9 mouse cellular contexts compared by ENCODE assay signal in genomic region chr19:6139701-6140100, GRCm38 (mm10). TPM values are rescaled to one million over a fixed set of nuclear protein-coding genes. Genes with fewer than 3 reads are reported as not detected.
DNase-seq lines count a peak whose midpoint lies in the region; ATAC-seq and TF ChIP-seq lines count a peak whose summit lies in the region.
"Had no signal": no experiment of that assay in that cellular context is flagged by ENCODE, and none has a peak within 500 bp of the region (broad histone marks: within the 10 kb centered on the region; RNA-seq: fewer than 3 reads in every experiment).

No protein-coding gene starts in this region.

- H3K27me3 ChIP-seq in neural tube, embryonic 11.5 days (ENCODE audit: control insufficient read depth, insufficient read depth, low read length): no peaks in the 10 kb centered on the region
- no peaks in the 10 kb centered on the region for H3K27me3 ChIP-seq in limb, embryonic 14.5 days (ENCODE audit: control insufficient read depth, insufficient read depth, low read length)
- no peaks in the 10 kb centered on the region for H3K27me3 ChIP-seq in stomach, embryonic 16.5 days (ENCODE audit: control insufficient read depth, insufficient read depth, low read length)

- DNase-seq in cerebellum, adult 11-12 months: peak; percentile 71
- no peak for DNase-seq in cerebellum, postnatal 4 days (ENCODE audit: low spot score in 2 of 2)
- no peak for DNase-seq in neural tube, embryonic 11.5 days (ENCODE audit: low spot score)
- no peak for DNase-seq in neural tube, embryonic 10.5 days (ENCODE audit: extremely low spot score, low spot score)
- no peak for DNase-seq in limb, embryonic 14.5 days (ENCODE audit: low spot score)
- no peak for DNase-seq in gastrocnemius, postnatal 36 days
- no peak for DNase-seq in testis, postnatal 10 days (ENCODE audit: low spot score)
- DNase-seq: lung, adult 2 months had no signal

- peaks cover 2% of the 10 kb centered on the region for H3K36me3 ChIP-seq in neural tube, embryonic 11.5 days (ENCODE audit: control insufficient read depth, insufficient read depth, low read length)
- peaks cover 20% of the 10 kb centered on the region for H3K36me3 ChIP-seq in limb, embryonic 14.5 days (ENCODE audit: control insufficient read depth, insufficient read depth, low read length)
- peaks cover 8% of the 10 kb centered on the region; the same call in 1 of the 2 replicates for H3K36me3 ChIP-seq in stomach, embryonic 16.5 days (ENCODE audit: control insufficient read depth, insufficient read depth, low read length)

- H3K9me3 ChIP-seq in neural tube, embryonic 11.5 days (ENCODE audit: control insufficient read depth, low read length): no peaks in the 10 kb centered on the region
- no peaks in the 10 kb centered on the region; the same call in 1 of the 2 replicates for H3K9me3 ChIP-seq in limb, embryonic 14.5 days (ENCODE audit: control insufficient read depth, low read length)
- 0 out of 2 replicates have a peak, but pooled peaks cover 4% of the 10 kb centered on the region for H3K9me3 ChIP-seq in stomach, embryonic 16.5 days (replicated peaks; ENCODE audit: control insufficient read depth, low read length)

- H3K4me1 ChIP-seq in neural tube, embryonic 11.5 days (ENCODE audit: control insufficient read depth, insufficient read depth, low read length): no peaks in the 10 kb centered on the region
- peaks cover 9% of the 10 kb centered on the region for H3K4me1 ChIP-seq in limb, embryonic 14.5 days (ENCODE audit: control insufficient read depth, insufficient read depth, low read length)
- peaks cover 12% of the 10 kb centered on the region for H3K4me1 ChIP-seq in stomach, embryonic 16.5 days (ENCODE audit: control insufficient read depth, insufficient read depth, low read length)

- no peak overlapping the region for H3K9ac ChIP-seq in neural tube, embryonic 11.5 days (ENCODE audit: low read length)
- H3K9ac ChIP-seq in limb, embryonic 14.5 days (ENCODE audit: low read depth, low read length, severe bottlenecking): peak overlapping the region; percentile 87
- H3K9ac ChIP-seq in stomach, embryonic 16.5 days (ENCODE audit: low read length): peak overlapping the region; percentile 86; the same call in 1 of the 2 replicates

- WGBS in neural tube, embryonic 11.5 days: 94% methylated on average over 6 of the region's 6 CpGs
- WGBS in limb, embryonic 14.5 days: 91% methylated on average over 6 of the region's 6 CpGs
- 90% methylated on average over 6 of the region's 6 CpGs for WGBS in stomach, embryonic 16.5 days

- intact Hi-C loops in gastrocnemius, postnatal 36 days (cut with DNase I): loop anchor here (5.0 kb wide), 2 partner anchors 93 to 168 kb away; partner anchors contain the start of gene Cdc42bpg

- peak overlapping the region; percentile 56; the same call in 1 of the 2 replicates for H3K4me3 ChIP-seq in neural tube, embryonic 11.5 days (ENCODE audit: low read depth, low read length)
- H3K4me3 ChIP-seq in limb, embryonic 14.5 days (replicated peaks; ENCODE audit: low read length): peak overlapping the region; percentile 69
- peak overlapping the region; percentile 71 for H3K4me3 ChIP-seq in stomach, embryonic 16.5 days (replicated peaks; ENCODE audit: low read length)

- no peak for ATAC-seq in neural tube, embryonic 11.5 days (ENCODE audit: insufficient read depth, low FRiP score, low TSS enrichment)
- ATAC-seq in limb, embryonic 14.5 days (ENCODE audit: low FRiP score, low read depth): no peak
- ATAC-seq in stomach, embryonic 16.5 days (ENCODE audit: insufficient read depth, low FRiP score): no peak

- H3K4me2 ChIP-seq in neural tube, embryonic 11.5 days (ENCODE audit: low read depth): peak overlapping the region; percentile 70; the same call in 1 of the 2 replicates
- H3K4me2 ChIP-seq in limb, embryonic 14.5 days (replicated peaks; ENCODE audit: low read depth, low read length, severe bottlenecking): peak overlapping the region; percentile 86
- peak overlapping the region; percentile 70 for H3K4me2 ChIP-seq in stomach, embryonic 16.5 days (ENCODE audit: low read depth, low read length)

- TF ChIP-seq POLR2A in limb, embryonic 14.5 days (IDR thresholded peaks at IDR 0.05; ENCODE audit: borderline replicate concordance, extremely low read depth, insufficient read depth, insufficient read length): no peak

- no peak overlapping the region for H3K27ac ChIP-seq in neural tube, embryonic 11.5 days (ENCODE audit: low read depth, low read length)
- no peak overlapping the region for H3K27ac ChIP-seq in limb, embryonic 14.5 days (replicated peaks; ENCODE audit: low read depth, low read length)
- H3K27ac ChIP-seq in stomach, embryonic 16.5 days (ENCODE audit: low read length): no peak overlapping the region

RNA-seq across cellular contexts. Expression of gene Batf2, which starts 1.1 kb away (rescaled TPM):
- not detected in 2 replicates for polyA plus RNA-seq in neural tube, embryonic 11.5 days (2014; fragmentation: Nextera tagmentation; extraction: Ambion mirVana)
- 0.10 and 0.22 TPM in 2 replicates for polyA plus RNA-seq in limb, embryonic 14.5 days (2012; rRNA removed)
- 0.15 TPM in 1 of 2 replicates, not detected in the other for polyA plus RNA-seq in limb, embryonic 14.5 days (2014; fragmentation: Nextera tagmentation; extraction: Ambion mirVana)
- polyA plus RNA-seq in stomach, embryonic 16.5 days (2015; fragmentation: Nextera tagmentation; extraction: Ambion mirVana): 0.25 and 0.44 TPM in 2 replicates
- under 1 TPM; 0.17 to 0.26 TPM for total RNA-seq in gastrocnemius, postnatal 36 days (2021)

RNA-seq across cellular contexts. Expression of gene Arl2, which starts 1.6 kb away (rescaled TPM):
- 82.6 and 95.1 TPM in 2 replicates for polyA plus RNA-seq in neural tube, embryonic 11.5 days (2014; fragmentation: Nextera tagmentation; extraction: Ambion mirVana)
- polyA plus RNA-seq in limb, embryonic 14.5 days (2012; rRNA removed): 91.9 and 127 TPM in 2 replicates
- polyA plus RNA-seq in limb, embryonic 14.5 days (2014; fragmentation: Nextera tagmentation; extraction: Ambion mirVana): 76.0 and 77.5 TPM in 2 replicates
- polyA plus RNA-seq in stomach, embryonic 16.5 days (2015; fragmentation: Nextera tagmentation; extraction: Ambion mirVana): 96.8 and 106 TPM in 2 replicates
- total RNA-seq in gastrocnemius, postnatal 36 days (2021): 10 to 100 TPM; 51.8 to 62.6 TPM

RNA-seq across cellular contexts. Expression of gene Snx15, which starts 11.6 kb away (rescaled TPM):
- 34.5 and 36.9 TPM in 2 replicates for polyA plus RNA-seq in neural tube, embryonic 11.5 days (2014; fragmentation: Nextera tagmentation; extraction: Ambion mirVana)
- polyA plus RNA-seq in limb, embryonic 14.5 days (2012; rRNA removed): 36.4 and 48.9 TPM in 2 replicates
- 30.2 and 33.9 TPM in 2 replicates for polyA plus RNA-seq in limb, embryonic 14.5 days (2014; fragmentation: Nextera tagmentation; extraction: Ambion mirVana)
- 30.9 and 31.9 TPM in 2 replicates for polyA plus RNA-seq in stomach, embryonic 16.5 days (2015; fragmentation: Nextera tagmentation; extraction: Ambion mirVana)
- total RNA-seq in gastrocnemius, postnatal 36 days (2021): 10 to 100 TPM in 1 of 2 experiments, 1 to 10 TPM in 1; 8.6 to 10.6 TPM

RNA-seq across cellular contexts. Expression of gene Sac3d1, which starts 21.3 kb away (rescaled TPM):
- 62.6 and 66.1 TPM in 2 replicates for polyA plus RNA-seq in neural tube, embryonic 11.5 days (2014; fragmentation: Nextera tagmentation; extraction: Ambion mirVana)
- 45.6 and 57.9 TPM in 2 replicates for polyA plus RNA-seq in limb, embryonic 14.5 days (2012; rRNA removed)
- 53.8 and 55.9 TPM in 2 replicates for polyA plus RNA-seq in limb, embryonic 14.5 days (2014; fragmentation: Nextera tagmentation; extraction: Ambion mirVana)
- polyA plus RNA-seq in stomach, embryonic 16.5 days (2015; fragmentation: Nextera tagmentation; extraction: Ambion mirVana): 23.8 and 25.2 TPM in 2 replicates
- total RNA-seq in gastrocnemius, postnatal 36 days (2021): 1 to 10 TPM; 8.7 to 9.8 TPM

RNA-seq across cellular contexts. Expression of gene Naaladl1, which starts 34.1 kb away (rescaled TPM):
- 0.53 and 0.77 TPM in 2 replicates for polyA plus RNA-seq in neural tube, embryonic 11.5 days (2014; fragmentation: Nextera tagmentation; extraction: Ambion mirVana)
- 2.5 and 3.0 TPM in 2 replicates for polyA plus RNA-seq in limb, embryonic 14.5 days (2012; rRNA removed)
- polyA plus RNA-seq in limb, embryonic 14.5 days (2014; fragmentation: Nextera tagmentation; extraction: Ambion mirVana): 0.21 and 0.48 TPM in 2 replicates
- 1.2 and 2.9 TPM in 2 replicates for polyA plus RNA-seq in stomach, embryonic 16.5 days (2015; fragmentation: Nextera tagmentation; extraction: Ambion mirVana)
- not detected for total RNA-seq in gastrocnemius, postnatal 36 days (2021)
